Mouse (Mus musculus) layer of hippocampus, postnatal 10 days (tissue): ENCODE measurements around the gene Atp2b2. TPM values are rescaled to one million over a fixed set of nuclear protein-coding genes. Genes with fewer than 3 reads are reported as not detected.
A peak's percentile ranks its signal among the peaks of the same experiment; 100 is the strongest.

Experiments
- DNase-seq, 2 experiments: peaks; one replicate each; pipeline ENCODE4 v3.0.0; 2021; ENCODE audit warnings: low spot score in 2 of 2
- total RNA-seq, 2 experiments: library from RNA; stranded (reverse); gene quantifications; 2 replicates each; pipeline ENCODE4 v1.2.3; 2021

The Atp2b2 gene
- total RNA-seq, 2 experiments from 2014 or later: 243 to 256 TPM

GRCm38 (mm10) chr6:113801233-113801632, 241.2 kb downstream of the Atp2b2 start:
- DNase-seq: no peak

GRCm38 (mm10) chr6:113799915-113800314, 242.5 kb downstream of the Atp2b2 start:
- DNase-seq: no peak

GRCm38 (mm10) chr6:113799349-113799748, 243.1 kb downstream of the Atp2b2 start:
- peak in 1 of 2 experiments; percentile 22 for DNase-seq

GRCm38 (mm10) chr6:113798921-113799320, 243.5 kb downstream of the Atp2b2 start:
- no peak for DNase-seq

- peak; percentile 49 to 53 for DNase-seq
These were observed 247.1 kb downstream of the Atp2b2 start for GRCm38 (mm10) chr6:113795241-113795702.

GRCm38 (mm10) chr6:113792368-113792767, 250.0 kb downstream of the Atp2b2 start:
- no peak for DNase-seq

GRCm38 (mm10) chr6:113791012-113791411, 251.4 kb downstream of the Atp2b2 start:
- no peak for DNase-seq

GRCm38 (mm10) chr6:113787459-113787968, 254.9 kb downstream of the Atp2b2 start:
- no peak for DNase-seq

- no peak for DNase-seq
These were observed 256.8 kb downstream of the Atp2b2 start for GRCm38 (mm10) chr6:113785658-113786057.

GRCm38 (mm10) chr6:113778229-113778753, 264.1 kb downstream of the Atp2b2 start:
- DNase-seq: no peak

- no peak for DNase-seq
These were observed 273.6 kb downstream of the Atp2b2 start for GRCm38 (mm10) chr6:113768804-113769203.

- peak; percentile 63 to 71 for DNase-seq
These were observed 280.8 kb downstream of the Atp2b2 start for GRCm38 (mm10) chr6:113761644-113762043.

- no peak for DNase-seq
These were observed 293.2 kb downstream of the Atp2b2 start for GRCm38 (mm10) chr6:113749119-113749685.

- no peak for DNase-seq
These were observed 294.1 kb downstream of the Atp2b2 start for GRCm38 (mm10) chr6:113748351-113748750.

GRCm38 (mm10) chr6:113747284-113747683, 295.1 kb downstream of the Atp2b2 start:
- no peak for DNase-seq

GRCm38 (mm10) chr6:113745117-113745516, 297.3 kb downstream of the Atp2b2 start:
- no peak for DNase-seq

- no peak for DNase-seq
These were observed 299.3 kb downstream of the Atp2b2 start for GRCm38 (mm10) chr6:113743111-113743510.

- DNase-seq: no peak
These were observed 300.1 kb downstream of the Atp2b2 start for GRCm38 (mm10) chr6:113742321-113742720.

GRCm38 (mm10) chr6:113741425-113741824, 301.0 kb downstream of the Atp2b2 start:
- no peak for DNase-seq

- peak; percentile 94 to 95 for DNase-seq
These were observed 301.9 kb downstream of the Atp2b2 start, which contains the start of gene Sec13 for GRCm38 (mm10) chr6:113740236-113741217. Gene Sec13 (minus strand): TSS chr6:113740743.

- no peak for DNase-seq
These were observed 304.9 kb downstream of the Atp2b2 start for GRCm38 (mm10) chr6:113737318-113738046.
